Mouse (Mus musculus) midbrain, embryonic 10.5 days (tissue): ENCODE data around the gene Ranbp3l. TPM values are rescaled to one million over a fixed set of nuclear protein-coding genes. Genes with fewer than 3 reads are reported as not detected.

Source experiments
- DNase-seq: peaks from one replicate; pipeline ENCODE4 v3.0.0-alpha.2; 2017; ENCODE audit warnings: low spot score
- H3K27ac ChIP-seq: fragments of 300-500 bp; sonication (generic); replicated peaks from 2 replicates; pipeline ENCODE4 v1.5.1; 2016; ENCODE audit warnings: mild to moderate bottlenecking
- H3K27me3 ChIP-seq: fragments of 300-500 bp; sonication (generic); 2 replicates; pipeline ENCODE4 v1.6.1; 2016; ENCODE audit warnings: low read depth, mild to moderate bottlenecking; ENCODE audit not compliant: poor library complexity, severe bottlenecking
- H3K36me3 ChIP-seq: fragments of 300-500 bp; sonication (generic); 2 replicates; pipeline ENCODE4 v1.6.1; 2016; ENCODE audit warnings: mild to moderate bottlenecking, moderate library complexity
- H3K4me1 ChIP-seq: fragments of 300-500 bp; sonication (generic); 2 replicates; pipeline ENCODE4 v1.6.1; 2016
- H3K4me3 ChIP-seq: fragments of 300-500 bp; sonication (generic); 2 replicates; pipeline ENCODE4 v1.5.1; 2016; ENCODE audit warnings: mild to moderate bottlenecking, moderate library complexity
- H3K9me3 ChIP-seq: fragments of 300-500 bp; sonication (generic); replicated peaks from 2 replicates; pipeline ENCODE4 v1.6.1; 2016; ENCODE audit warnings: mild to moderate bottlenecking
- WGBS: fragments of 180-500 bp; shearing (Covaris S2); methylation state at CpG from one replicate; pipeline ENCODE4 v1.1.7; 2016; 5-methylcytosine and 5-hydroxymethylcytosine counted together
- polyA plus RNA-seq: library from polyadenylated mRNA; unstranded; fragments of >200 nt; fragmentation: Nextera tagmentation; extraction: Ambion mirVana; gene quantifications from 2 replicates; pipeline ENCODE4 v1.2.1, GENCODE M21; 2016

The Ranbp3l gene
- polyA plus RNA-seq, 1 experiment from 2014 or later = 0.63 TPM

GRCm38 (mm10) chr15:9113556-9113955 lies 145.8 kb downstream of the Ranbp3l start:
- H3K27ac ChIP-seq = no peak overlapping the region
- no peak for DNase-seq

GRCm38 (mm10) chr15:9114131-9114530 lies 146.4 kb downstream of the Ranbp3l start:
- 76% methylated on average over 4 of the region's 4 CpGs for WGBS
- peaks cover 88% of the 10 kb centered on the region for H3K36me3 ChIP-seq
- no peak overlapping the region for H3K4me3 ChIP-seq

More at GRCm38 (mm10) chr15:9113556-9113955, 145.8 kb downstream of the Ranbp3l start:
- peaks cover 82% of the 10 kb centered on the region for H3K36me3 ChIP-seq
- H3K4me1 ChIP-seq = no peaks in the 10 kb centered on the region
- no peaks in the 10 kb centered on the region for H3K27me3 ChIP-seq
- no peak overlapping the region for H3K4me3 ChIP-seq
- no peaks in the 10 kb centered on the region for H3K9me3 ChIP-seq
- WGBS = 92% methylated on average over 9 of the region's 9 CpGs

GRCm38 (mm10) chr15:9114599-9114998 lies 146.8 kb downstream of the Ranbp3l start:
- Histone ChIP-seq H3K36me3 (peaks cover 92% of the 10 kb centered on the region), H3K27me3 (no peaks in the 10 kb centered on the region), H3K9me3 (no peaks in the 10 kb centered on the region), H3K4me3 (no peak overlapping the region), H3K4me1 (no peaks in the 10 kb centered on the region), H3K27ac (no peak overlapping the region)
- DNase-seq = no peak
- WGBS = 77% methylated on average over 5 of the region's 5 CpGs

More at GRCm38 (mm10) chr15:9114131-9114530, 146.4 kb downstream of the Ranbp3l start:
- H3K4me1 ChIP-seq = no peaks in the 10 kb centered on the region
- no peaks in the 10 kb centered on the region for H3K27me3 ChIP-seq
- H3K27ac ChIP-seq = no peak overlapping the region
- no peak for DNase-seq
- no peaks in the 10 kb centered on the region for H3K9me3 ChIP-seq

Other genes starting within 250 kb of the Ranbp3l start
- 31.8 and 36.1 TPM in 2 replicates for gene Nadk2, start 103.3 kb downstream of the Ranbp3l start, polyA plus RNA-seq
- 1.9 and 2.2 TPM in 2 replicates for gene Lmbrd2, start 172.6 kb downstream of the Ranbp3l start, polyA plus RNA-seq
- gene Skp2, start 187.5 kb downstream of the Ranbp3l start, polyA plus RNA-seq = 111 and 119 TPM in 2 replicates